Mouse (Mus musculus) brain, adult 2 months (tissue): ENCODE data around the gene Rnf130.

Source experiments
- DNase-seq: peaks from one replicate; pipeline ENCODE4 v3.0.0; 2011; ENCODE audit warnings: low read depth, low spot score

Rnf130 gene

GRCm38 (mm10) chr11:50134136-50134859 lies 109.2 kb downstream of the Rnf130 start:
- DNase-seq: no peak

- DNase-seq: peak; percentile 72
Observed at GRCm38 (mm10) chr11:50138206-50138822, 113.2 kb downstream of the Rnf130 start.

- DNase-seq: no peak
Observed at GRCm38 (mm10) chr11:50139571-50139970, 114.4 kb downstream of the Rnf130 start.

- peak; percentile 45 for DNase-seq
Observed at GRCm38 (mm10) chr11:50145529-50145928, 120.4 kb downstream of the Rnf130 start.

- no peak for DNase-seq
Observed at GRCm38 (mm10) chr11:50146121-50146520, 121.0 kb downstream of the Rnf130 start.

GRCm38 (mm10) chr11:50147267-50147957 lies 122.3 kb downstream of the Rnf130 start:
- no peak for DNase-seq

GRCm38 (mm10) chr11:50147958-50148476 lies 122.9 kb downstream of the Rnf130 start:
- peak; percentile 73 for DNase-seq

GRCm38 (mm10) chr11:50149200-50149599 lies 124.1 kb downstream of the Rnf130 start:
- no peak for DNase-seq

GRCm38 (mm10) chr11:50149603-50150150 lies 124.5 kb downstream of the Rnf130 start:
- DNase-seq: no peak

- DNase-seq: no peak
Observed at GRCm38 (mm10) chr11:50151374-50151773, 126.2 kb downstream of the Rnf130 start.

GRCm38 (mm10) chr11:50154166-50154565 lies 129.0 kb downstream of the Rnf130 start:
- no peak for DNase-seq
